ENCODE assay signal across 22 mouse cellular contexts in the genomic region with DNA sequence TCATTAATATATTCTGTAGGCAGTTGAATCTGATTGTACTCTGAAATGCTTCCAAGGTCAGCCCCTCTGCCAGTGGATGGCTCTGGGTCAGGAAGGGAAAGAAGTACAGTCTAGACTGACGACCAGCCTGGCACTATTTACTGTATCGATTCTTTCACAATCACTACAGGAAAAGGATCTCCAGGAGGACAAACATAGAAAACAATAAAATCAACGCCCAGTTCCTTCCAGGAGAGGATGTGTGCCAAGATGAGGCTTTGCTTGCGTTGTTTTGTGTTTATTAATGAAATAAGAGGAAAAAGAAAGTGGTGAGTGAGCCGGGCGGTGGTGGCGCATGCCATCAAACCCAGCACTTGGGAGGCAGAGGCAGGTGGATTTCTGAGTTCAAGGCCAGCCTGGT. TPM values are rescaled to one million over a fixed set of nuclear protein-coding genes. Genes with fewer than 3 reads are reported as not detected.
"Had no signal": no experiment of that assay in that cellular context is flagged by ENCODE, and none has a peak within 500 bp of the region (broad histone marks: within the 10 kb centered on the region; RNA-seq: fewer than 3 reads in every experiment).

No protein-coding gene starts in this region.

- DNase-seq: kidney, adult 11 months; kidney, adult 9 months; kidney, postnatal 25 days; layer of hippocampus, adult 9-11 months; layer of hippocampus, postnatal 36 days; midbrain, embryonic 14.5 days; right cerebral cortex, adult 18-20 months; right cerebral cortex, postnatal 14 days; spleen, adult 18-20 months; thymus, postnatal 36 days had no signal

- H3K9me3 ChIP-seq: neural tube, embryonic 12.5 days; neural tube, embryonic 15.5 days; stomach, embryonic 15.5 days had no signal

- H3K9ac ChIP-seq: liver, embryonic 14.5 days; neural tube, embryonic 12.5 days; neural tube, embryonic 15.5 days; stomach, embryonic 15.5 days had no signal

- H3K27me3 ChIP-seq: neural tube, embryonic 12.5 days; neural tube, embryonic 15.5 days; stomach, embryonic 15.5 days had no signal

- H3K27ac ChIP-seq: hindbrain, postnatal 0 days; layer of hippocampus, adult 2 months; left cerebral cortex, adult 2 months; liver, embryonic 14.5 days; neural tube, embryonic 12.5 days; neural tube, embryonic 15.5 days; stomach, embryonic 15.5 days had no signal

- H3K36me3 ChIP-seq: neural tube, embryonic 12.5 days; neural tube, embryonic 15.5 days; stomach, embryonic 15.5 days had no signal

- ATAC-seq: hindbrain, postnatal 0 days; inflammation-experienced regulatory T-cells, adult 6 months had no signal

- H3K4me1 ChIP-seq: neural tube, embryonic 12.5 days; neural tube, embryonic 15.5 days; stomach, embryonic 15.5 days had no signal

- H3K4me3 ChIP-seq: layer of hippocampus, adult 2 months; left cerebral cortex, adult 2 months; neural tube, embryonic 12.5 days; neural tube, embryonic 15.5 days; stomach, embryonic 15.5 days had no signal

- H3K4me2 ChIP-seq: liver, embryonic 11.5 days; midbrain, embryonic 11.5 days; neural tube, embryonic 12.5 days; neural tube, embryonic 15.5 days; stomach, embryonic 15.5 days had no signal

RNA-seq across cellular contexts. Expression of a gene that starts 39.6 kb away (rescaled TPM):
- polyA plus RNA-seq: kidney, embryonic 16.5 days; limb, embryonic 11.5 days; liver, embryonic 11.5 days; midbrain, embryonic 11.5 days; neural tube, embryonic 12.5 days had no signal
